Mouse (Mus musculus) stomach, postnatal 0 days (tissue): ENCODE results near the gene Fam114a2. TPM values are rescaled to one million over a fixed set of nuclear protein-coding genes. Genes with fewer than 3 reads are reported as not detected.

Experiments
- ATAC-seq: fragments of 200-750 bp; cut with Nextera tagmentation; 2 replicates; pipeline ENCODE4 v1.8.0; 2017; ENCODE audit not compliant: low FRiP score, low TSS enrichment
- DNase-seq: peaks from one replicate; pipeline ENCODE4 v3.0.0-alpha.2; 2016; ENCODE audit warnings: low spot score
- H3K27ac ChIP-seq: fragments of 300-500 bp; sonication (generic); replicated peaks from 2 replicates; pipeline ENCODE4 v1.5.1; 2014; ENCODE audit warnings: mild to moderate bottlenecking, control low read depth
- H3K27me3 ChIP-seq: fragments of 300-500 bp; sonication (generic); 2 replicates; pipeline ENCODE4 v1.6.1; 2014; ENCODE audit warnings: low read length; ENCODE audit not compliant: control insufficient read depth, insufficient read depth
- H3K36me3 ChIP-seq: fragments of 300-500 bp; sonication (generic); 2 replicates; pipeline ENCODE4 v1.6.1; 2014; ENCODE audit warnings: low read length, mixed read lengths; ENCODE audit not compliant: control insufficient read depth, insufficient read depth
- H3K4me1 ChIP-seq: fragments of 300-500 bp; sonication (generic); replicated peaks from 2 replicates; pipeline ENCODE4 v1.6.1; 2014; ENCODE audit warnings: antibody characterized with exemption; ENCODE audit not compliant: control insufficient read depth, insufficient read depth
- H3K4me2 ChIP-seq: fragments of 300-500 bp; sonication (generic); replicated peaks from 2 replicates; pipeline ENCODE4 v1.6.1; 2014; ENCODE audit warnings: low read depth, mild to moderate bottlenecking, control low read depth, moderate library complexity
- H3K4me3 ChIP-seq: fragments of 300-500 bp; sonication (generic); 2 replicates; pipeline ENCODE4 v1.5.1; 2014; ENCODE audit warnings: low read depth, low read length, control low read depth
- H3K9ac ChIP-seq: fragments of 300-500 bp; sonication (generic); 2 replicates; pipeline ENCODE4 v1.6.1; 2014; ENCODE audit warnings: mild to moderate bottlenecking, low read length, control low read depth, mixed read lengths
- H3K9me3 ChIP-seq: fragments of 300-500 bp; sonication (generic); 2 replicates; pipeline ENCODE4 v1.6.1; 2016; ENCODE audit warnings: low read length; ENCODE audit not compliant: control insufficient read depth
- CTCF ChIP-seq: IDR thresholded peaks from 2 replicates; pipeline ENCODE4 v1.5.1; 2016; ENCODE audit warnings: antibody characterized with exemption, low read depth, mild to moderate bottlenecking, moderate library complexity
- EP300 ChIP-seq: optimal IDR thresholded peaks from 2 replicates; pipeline ENCODE3; 2016; ENCODE audit warnings: antibody characterized with exemption
- WGBS: fragments of 180-500 bp; shearing (Covaris S2); extraction: QIAGEN DNeasy Blood & Tissue Kit; methylation state at CpG from one replicate; pipeline ENCODE4 v1.1.7; 2014; 5-methylcytosine and 5-hydroxymethylcytosine counted together
- polyA plus RNA-seq: library from polyadenylated mRNA; unstranded; fragments of >200 nt; fragmentation: Nextera tagmentation; extraction: Ambion mirVana; gene quantifications from 2 replicates; pipeline ENCODE4 v1.2.1, GENCODE M21; 2015

Fam114a2 gene
- polyA plus RNA-seq, 1 experiment from 2014 or later = 45.3 TPM

DNA sequence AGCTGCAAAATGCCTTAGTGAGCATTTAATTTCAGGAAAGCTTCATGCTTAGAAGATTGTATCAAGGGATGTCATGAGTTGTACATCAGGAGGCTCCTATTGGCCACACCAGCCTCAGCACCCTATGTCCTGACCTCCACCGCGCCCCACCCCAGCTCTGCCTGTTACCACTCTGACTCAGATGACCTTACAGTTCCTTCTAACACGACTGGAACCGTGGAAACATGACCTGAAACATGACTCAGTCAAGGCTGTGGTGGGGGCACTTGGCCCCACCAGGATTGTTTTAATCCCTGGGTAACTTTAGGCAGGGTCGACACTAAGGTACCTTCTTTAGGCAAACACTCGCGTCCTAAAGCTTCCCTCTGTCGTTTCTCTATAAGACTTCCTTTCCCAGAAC lies 32.6 kb upstream of the Fam114a2 start:
- ATAC-seq = no peak
- WGBS = 73% methylated on average over 8 of the region's 8 CpGs

DNA sequence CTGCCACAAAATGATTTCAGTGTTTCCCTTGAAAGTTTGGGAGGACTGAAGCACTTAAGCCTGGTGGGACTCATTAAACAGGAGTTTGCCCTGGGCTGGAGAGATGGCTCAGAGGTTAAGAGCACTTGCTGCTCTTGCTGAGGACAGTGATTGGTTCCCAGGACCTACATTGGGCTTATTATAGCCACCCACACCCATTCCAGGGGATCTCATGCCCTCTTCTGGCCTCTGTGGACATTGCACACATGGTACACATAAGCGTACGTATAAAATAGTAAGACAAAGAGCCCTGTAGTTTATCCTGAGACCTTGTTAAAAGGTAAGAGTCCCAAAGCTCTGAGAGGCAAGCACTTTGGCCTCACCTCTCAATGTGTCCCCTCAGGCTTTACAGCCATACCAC lies 31.8 kb upstream of the Fam114a2 start:
- peak; percentile 47 for TF ChIP-seq CTCF
- TF ChIP-seq EP300 = no peak
- Histone ChIP-seq H3K9me3 (no peaks in the 10 kb centered on the region), H3K27ac (no peak overlapping the region), H3K4me3 (no peak overlapping the region), H3K27me3 (no peaks in the 10 kb centered on the region), H3K9ac (no peak overlapping the region), H3K4me2 (no peak overlapping the region), H3K4me1 (no peaks in the 10 kb centered on the region; the same call in 1 of the 2 replicates), H3K36me3 (no peaks in the 10 kb centered on the region)
- ATAC-seq (no peak), DNase-seq (no peak)
- 93% methylated on average over 2 of the region's 2 CpGs for WGBS

More for the DNA sequence above, 32.6 kb upstream of the Fam114a2 start:
- no peaks in the 10 kb centered on the region for H3K9me3 ChIP-seq
- H3K4me1 ChIP-seq = no peaks in the 10 kb centered on the region; the same call in 1 of the 2 replicates
- DNase-seq = no peak
- TF ChIP-seq EP300 = no peak
- no peak for TF ChIP-seq CTCF
- no peak overlapping the region for H3K4me3 ChIP-seq
- no peak overlapping the region for H3K9ac ChIP-seq
- H3K4me2 ChIP-seq = no peak overlapping the region
- no peak overlapping the region for H3K27ac ChIP-seq
- H3K36me3 ChIP-seq = no peaks in the 10 kb centered on the region
- no peaks in the 10 kb centered on the region for H3K27me3 ChIP-seq

DNA sequence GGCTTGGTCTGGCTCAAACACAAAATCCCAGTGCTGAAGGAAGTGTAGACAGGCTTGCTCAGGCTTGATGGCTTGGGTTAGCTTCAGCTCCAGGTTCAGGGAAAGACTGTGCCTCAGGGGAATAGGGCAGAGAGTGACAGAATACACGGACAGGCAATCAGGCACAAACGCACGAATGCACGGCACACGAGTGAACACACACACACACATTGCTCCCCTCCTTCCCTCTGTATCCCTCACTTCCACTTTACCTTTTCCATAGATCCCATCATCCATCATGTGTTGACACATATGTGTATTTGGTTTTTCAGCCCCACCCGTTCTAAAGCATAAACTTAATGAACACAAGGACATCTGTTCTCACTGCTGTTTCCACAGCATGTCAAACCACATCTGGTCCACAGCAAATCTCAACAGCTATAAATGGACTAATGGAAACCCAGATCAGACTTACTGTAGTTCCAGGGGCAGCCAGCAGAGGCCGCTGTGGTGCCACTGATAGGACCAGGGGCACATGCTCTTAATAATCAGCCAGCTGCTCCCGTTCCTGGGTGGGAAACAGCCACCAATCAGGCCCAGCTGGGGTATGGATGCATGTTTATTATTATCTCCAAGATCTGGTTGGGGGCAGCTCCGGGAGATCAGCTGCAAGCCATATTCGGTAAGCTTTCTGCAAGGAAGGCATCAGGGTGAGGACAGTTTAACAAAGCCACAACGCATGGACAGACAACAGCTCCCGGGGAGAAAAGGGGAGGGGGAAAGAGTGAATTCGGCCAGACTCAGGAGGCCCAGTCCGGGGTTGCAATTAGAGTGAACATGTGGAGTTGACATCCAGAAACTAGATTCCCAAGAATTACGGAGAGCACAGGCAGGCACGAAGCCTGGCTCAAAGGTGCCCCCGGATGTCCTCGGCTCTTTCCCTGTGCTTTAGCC lies 30.5 kb upstream of the Fam114a2 start:
- WGBS = 30% methylated on average over 18 of the region's 18 CpGs
- ATAC-seq = peak; percentile 71
- TF ChIP-seq EP300 (no peak), CTCF (peak; percentile 100)
- Histone ChIP-seq H3K9ac (no peak overlapping the region), H3K27me3 (no peaks in the 10 kb centered on the region), H3K4me3 (no peak overlapping the region), H3K4me1 (no peaks in the 10 kb centered on the region; the same call in 1 of the 2 replicates), H3K4me2 (no peak overlapping the region; the same call in 1 of the 2 replicates), H3K9me3 (no peaks in the 10 kb centered on the region), H3K27ac (peak overlapping the region; percentile 24; the same call in 1 of the 2 replicates), H3K36me3 (no peaks in the 10 kb centered on the region)
- DNase-seq = peak; percentile 87

DNA sequence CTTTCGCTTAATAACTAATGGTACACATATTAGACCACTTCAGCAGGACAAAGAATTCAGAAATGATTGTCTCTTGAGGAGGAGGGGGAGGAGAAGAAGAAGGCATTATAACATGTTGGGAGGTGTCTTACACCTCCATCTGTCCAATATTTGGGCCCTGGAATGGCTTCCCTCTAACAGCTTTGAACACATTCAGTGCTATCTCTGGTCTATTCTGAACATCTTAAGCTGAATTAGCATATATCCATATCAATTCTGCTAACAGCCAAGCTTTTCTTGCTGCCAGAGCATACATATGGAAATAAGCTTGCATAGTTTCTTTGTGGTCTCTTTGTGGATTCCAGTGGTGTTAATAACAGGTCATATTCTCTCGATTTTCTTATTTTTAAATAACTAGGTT lies 22.3 kb upstream of the Fam114a2 start:
- TF ChIP-seq CTCF (no peak), EP300 (no peak)
- H3K4me1 ChIP-seq = no peaks in the 10 kb centered on the region
- 93% methylated on average over 2 of the region's 2 CpGs for WGBS

DNA sequence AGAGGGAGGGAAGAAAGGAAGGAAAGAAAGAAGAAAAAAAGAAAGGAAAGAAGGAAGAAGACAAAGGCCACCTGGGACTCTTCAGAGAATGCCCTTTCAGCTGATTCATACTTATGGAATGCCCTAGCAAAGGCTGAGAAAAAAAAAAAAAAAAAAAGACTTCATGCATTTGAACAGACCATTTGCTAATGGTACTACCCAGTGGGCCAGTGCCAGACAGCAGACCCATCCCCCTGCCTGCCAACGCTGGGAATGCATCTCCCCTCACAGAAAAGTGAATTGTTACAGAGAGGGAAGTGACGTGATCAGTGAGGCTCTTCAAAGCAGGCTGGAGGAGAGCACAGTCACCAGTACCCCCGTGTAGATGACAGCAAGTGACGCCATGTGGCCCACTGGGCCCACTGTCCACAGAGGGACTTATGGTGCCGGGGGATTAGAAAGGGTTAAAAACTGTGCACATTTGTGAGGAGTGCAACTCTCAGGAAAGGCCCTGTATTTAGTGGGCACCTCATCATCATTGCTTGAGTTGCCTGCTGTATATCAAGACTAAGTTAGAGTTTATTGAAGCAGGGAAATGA lies 21.5 kb upstream of the Fam114a2 start:
- no peak overlapping the region for H3K27ac ChIP-seq
- WGBS = 76% methylated on average over 5 of the region's 5 CpGs
- no peaks in the 10 kb centered on the region for H3K9me3 ChIP-seq
- no peak for DNase-seq
- no peaks in the 10 kb centered on the region for H3K27me3 ChIP-seq
- no peak overlapping the region for H3K9ac ChIP-seq
- no peaks in the 10 kb centered on the region for H3K36me3 ChIP-seq
- no peak overlapping the region for H3K4me3 ChIP-seq
- H3K4me2 ChIP-seq = no peak overlapping the region
- TF ChIP-seq CTCF (0 out of 2 replicates have a peak, but pooled peaks have one; percentile 2), EP300 (no peak)
- H3K4me1 ChIP-seq = no peaks in the 10 kb centered on the region
- no peak for ATAC-seq

More for the DNA sequence above, 22.3 kb upstream of the Fam114a2 start:
- no peaks in the 10 kb centered on the region for H3K27me3 ChIP-seq
- no peak overlapping the region for H3K4me2 ChIP-seq
- ATAC-seq = no peak
- no peak overlapping the region for H3K27ac ChIP-seq
- no peak overlapping the region for H3K4me3 ChIP-seq
- no peaks in the 10 kb centered on the region for H3K9me3 ChIP-seq
- DNase-seq = no peak
- H3K36me3 ChIP-seq = no peaks in the 10 kb centered on the region
- H3K9ac ChIP-seq = no peak overlapping the region

DNA sequence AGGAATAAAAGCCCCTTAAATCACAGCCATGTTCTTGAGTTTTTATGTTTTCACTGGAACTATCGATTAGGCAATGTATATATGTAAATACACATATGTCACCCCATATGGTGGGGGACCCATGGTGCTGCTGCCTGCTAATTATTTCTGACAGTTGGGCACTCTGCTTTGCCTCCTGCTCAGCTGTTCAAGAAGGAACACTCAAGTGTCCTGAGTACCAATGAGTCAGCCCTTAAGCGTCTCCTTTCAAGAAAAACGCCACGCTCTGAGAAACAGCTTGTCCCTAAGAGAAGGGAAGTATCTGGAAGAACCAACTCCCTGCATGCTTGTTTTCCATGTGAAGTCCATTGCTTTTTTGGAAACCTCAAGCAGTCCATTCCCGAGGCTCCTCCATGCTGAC lies 17.5 kb upstream of the Fam114a2 start:
- Histone ChIP-seq H3K27ac (no peak overlapping the region), H3K9me3 (no peaks in the 10 kb centered on the region), H3K4me3 (no peak overlapping the region), H3K27me3 (no peaks in the 10 kb centered on the region), H3K4me2 (no peak overlapping the region), H3K36me3 (peaks cover 5% of the 10 kb centered on the region; the same call in 1 of the 2 replicates), H3K9ac (no peak overlapping the region), H3K4me1 (no peaks in the 10 kb centered on the region)
- no peak for ATAC-seq
- 91% methylated on average over 5 of the region's 5 CpGs for WGBS
- DNase-seq = no peak
- TF ChIP-seq CTCF (no peak), EP300 (no peak)
